Mouse (Mus musculus) cerebral cortex, adult 2 months (tissue): ENCODE data around the gene Clrn1.

Experiments
- WGBS: fragments of 180-500 bp; shearing (Covaris S2); methylation state at CpG from one replicate; pipeline ENCODE4 v1.1.7; 2018; 5-methylcytosine and 5-hydroxymethylcytosine counted together

Gene Clrn1

GRCm38 (mm10) chr3:58884801-58885573 is at the start of gene Clrn1:
TSS of gene Clrn1 (minus strand) at chr3:58885340.
- 46% methylated on average over 20 of the region's 20 CpGs for WGBS

GRCm38 (mm10) chr3:58924027-58924426 is 38.9 kb upstream of the Clrn1 start:
- WGBS, result 56% methylated on average over 7 of the region's 7 CpGs

DNA sequence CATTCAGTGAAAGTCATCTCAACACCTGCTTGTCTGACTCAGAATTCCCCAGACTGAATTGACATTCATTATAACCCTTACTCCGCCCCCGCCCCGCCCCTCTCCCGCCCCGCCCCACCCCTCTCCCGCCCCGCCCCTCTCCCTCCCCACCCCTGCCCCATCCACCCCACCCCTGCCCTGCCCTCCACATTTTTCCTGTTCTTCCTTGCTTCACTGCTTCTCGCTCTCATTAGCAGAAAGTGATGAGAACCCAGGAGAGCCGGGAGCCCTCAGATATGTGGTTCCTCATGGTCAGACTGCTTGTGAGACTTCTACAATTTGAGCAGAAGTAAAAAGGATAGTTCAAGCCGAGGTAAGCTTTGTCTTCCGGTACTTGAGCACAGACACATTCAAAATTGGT is 38.0 kb upstream of the Clrn1 start:
- 61% methylated on average over 9 of the region's 11 CpGs for WGBS

DNA sequence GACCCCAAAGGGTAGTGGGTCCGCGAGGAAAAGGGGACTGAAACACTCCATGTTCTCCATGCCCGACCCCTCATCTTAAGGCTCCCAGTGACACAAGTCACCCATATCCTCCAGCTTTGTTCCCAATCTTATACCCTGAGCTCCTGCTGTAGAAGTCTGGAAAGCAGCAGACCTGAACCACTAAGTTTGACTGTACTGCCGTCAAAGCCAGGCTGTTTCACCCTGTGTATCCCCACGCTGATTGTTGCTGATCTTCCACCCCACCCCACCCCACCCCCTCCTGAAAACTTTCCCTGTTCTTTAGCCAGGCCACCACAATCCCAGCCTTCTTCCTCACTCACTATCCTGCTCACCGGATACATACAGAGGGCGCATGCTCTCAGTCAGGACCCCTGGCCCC is 37.5 kb upstream of the Clrn1 start:
- WGBS, result 80% methylated on average over 7 of the region's 7 CpGs

DNA sequence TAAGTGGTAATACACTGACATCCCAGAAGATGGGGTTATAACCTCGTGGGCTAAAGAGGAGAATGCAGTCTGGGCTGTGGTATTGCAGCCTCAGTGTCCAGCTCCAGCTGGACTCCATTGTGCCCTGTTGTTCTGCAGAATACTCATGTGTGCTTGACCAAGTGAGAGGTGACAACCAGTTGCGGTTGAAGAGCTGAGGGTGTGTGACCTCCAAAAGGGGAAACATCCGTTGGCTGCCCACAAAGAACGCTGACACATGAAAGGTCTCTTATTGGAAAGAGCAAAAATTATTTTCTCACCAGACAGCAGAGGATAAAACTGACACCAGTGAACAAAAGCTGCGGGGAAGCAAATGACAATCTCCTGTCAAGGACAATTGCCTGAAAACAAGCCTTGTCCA is 36.2 kb upstream of the Clrn1 start:
- 80% methylated on average over 5 of the region's 5 CpGs for WGBS

DNA sequence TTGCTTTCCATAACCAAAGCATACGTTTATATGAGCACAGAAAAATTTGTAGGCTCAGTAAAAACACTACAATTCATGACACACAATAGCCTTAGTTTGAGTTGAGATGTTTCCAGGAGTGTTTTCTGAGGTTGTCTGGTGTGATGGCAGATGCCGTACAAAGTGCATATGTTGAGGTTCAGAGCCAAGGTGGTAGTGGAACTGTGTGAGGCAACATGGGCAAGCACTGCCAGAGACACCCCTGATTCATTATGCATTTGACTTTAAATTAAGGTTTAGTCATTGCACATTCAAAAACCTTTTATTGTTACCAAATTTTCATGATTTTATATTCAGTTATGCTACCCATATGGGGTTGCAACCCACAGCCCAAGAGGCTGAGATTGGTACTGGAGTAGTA is 19.5 kb upstream of the Clrn1 start:
- 67% methylated on average over 2 of the region's 2 CpGs for WGBS

DNA sequence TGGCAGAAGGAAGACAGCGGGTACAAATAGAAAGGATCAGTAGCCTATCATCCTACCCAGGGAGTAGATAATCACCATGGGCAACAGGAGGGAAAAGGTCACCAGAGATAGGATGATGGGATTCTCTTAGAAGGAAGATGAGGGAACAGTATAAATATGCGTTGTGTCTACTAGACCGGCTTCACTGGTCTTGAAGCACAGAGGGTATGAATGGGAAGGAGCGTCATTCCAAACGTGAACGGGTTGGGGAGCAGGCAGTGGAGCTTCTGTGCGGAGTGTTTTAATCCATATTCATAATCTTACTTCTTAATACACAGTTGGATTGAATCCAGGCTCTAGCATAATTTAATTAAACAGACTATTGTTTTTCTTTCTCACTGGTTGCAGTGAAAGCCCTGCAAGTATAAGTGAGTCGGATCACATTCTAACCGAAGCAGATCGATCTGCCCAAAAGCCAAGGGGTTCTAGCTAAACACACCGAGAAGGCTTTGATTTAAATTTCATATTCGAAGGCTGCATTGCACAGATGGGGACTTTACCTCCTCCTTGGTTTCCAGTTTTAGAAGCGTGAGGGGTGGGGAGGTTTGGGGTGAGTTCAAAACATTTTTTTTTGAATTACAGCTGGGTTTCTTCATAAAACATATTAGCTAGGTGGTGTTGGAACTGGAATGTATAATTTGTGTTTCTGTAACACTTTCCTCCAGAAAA is 17.1 kb upstream of the Clrn1 start:
- WGBS, result 38% methylated on average over 13 of the region's 13 CpGs

DNA sequence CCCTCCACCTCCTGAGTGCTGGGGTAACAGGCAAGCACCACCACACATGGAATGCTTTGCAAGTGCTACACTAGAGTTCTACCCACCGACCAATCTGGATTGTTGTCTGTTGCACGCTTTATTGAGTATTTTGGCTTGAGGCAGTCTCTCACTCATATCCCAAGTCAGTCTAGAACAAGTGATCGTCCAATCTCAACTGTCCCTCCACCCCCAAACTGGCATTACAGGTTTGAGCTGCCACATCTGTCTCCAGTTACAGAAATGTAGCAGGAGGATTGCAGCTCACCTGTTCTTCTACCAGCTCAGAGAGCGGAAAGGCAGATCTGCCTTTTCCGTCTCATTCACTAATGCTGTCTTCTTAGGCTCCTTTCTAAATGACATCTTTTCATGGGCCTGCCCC is 10.0 kb upstream of the Clrn1 start:
- 86% methylated on average over 5 of the region's 5 CpGs for WGBS

DNA sequence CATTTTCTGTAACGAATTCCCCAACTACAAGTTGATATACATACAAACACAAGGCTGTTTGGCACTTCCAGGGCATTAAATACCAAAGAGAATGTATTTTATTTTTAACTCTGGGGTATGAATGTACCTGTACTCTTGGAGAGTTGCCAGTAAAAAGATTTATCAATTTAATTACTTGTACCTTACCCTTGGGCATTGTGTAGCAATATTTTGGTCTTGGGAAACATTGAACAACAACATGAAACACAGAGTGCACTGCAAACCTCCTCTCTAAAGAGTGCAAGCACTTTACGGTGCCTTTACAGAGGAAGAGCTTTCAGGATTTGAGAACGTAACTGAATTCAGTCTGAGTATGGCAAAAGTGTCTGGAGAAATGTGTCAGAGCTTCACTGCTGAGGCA is 9.4 kb upstream of the Clrn1 start:
- WGBS, result 87% methylated on average over 3 of the region's 3 CpGs

GRCm38 (mm10) chr3:58889670-58890069 is 4.5 kb upstream of the Clrn1 start:
- WGBS, result 77% methylated on average over 3 of the region's 3 CpGs

GRCm38 (mm10) chr3:58888131-58888715 is 3.1 kb upstream of the Clrn1 start:
- 89% methylated on average over 7 of the region's 7 CpGs for WGBS

DNA sequence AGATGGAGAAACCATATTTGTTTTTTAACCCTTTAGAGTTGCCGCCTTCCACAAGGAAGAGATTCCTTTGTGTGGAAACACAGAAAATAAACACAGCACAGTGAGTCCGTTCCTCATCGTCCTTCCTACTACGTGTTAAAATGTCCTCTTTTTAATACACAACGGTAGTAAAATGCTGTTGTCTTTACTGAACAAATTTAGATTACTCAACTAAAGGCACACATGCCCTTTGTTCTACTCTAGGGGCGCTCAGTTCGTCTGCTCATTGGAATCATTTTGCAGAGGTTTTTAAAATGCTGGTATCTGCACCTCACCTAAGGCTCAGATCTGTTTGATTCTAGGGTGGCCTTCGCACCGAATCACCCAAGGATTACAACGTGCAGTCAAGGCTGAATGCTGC is 2.6 kb upstream of the Clrn1 start:
- 90% methylated on average over 10 of the region's 10 CpGs for WGBS

DNA sequence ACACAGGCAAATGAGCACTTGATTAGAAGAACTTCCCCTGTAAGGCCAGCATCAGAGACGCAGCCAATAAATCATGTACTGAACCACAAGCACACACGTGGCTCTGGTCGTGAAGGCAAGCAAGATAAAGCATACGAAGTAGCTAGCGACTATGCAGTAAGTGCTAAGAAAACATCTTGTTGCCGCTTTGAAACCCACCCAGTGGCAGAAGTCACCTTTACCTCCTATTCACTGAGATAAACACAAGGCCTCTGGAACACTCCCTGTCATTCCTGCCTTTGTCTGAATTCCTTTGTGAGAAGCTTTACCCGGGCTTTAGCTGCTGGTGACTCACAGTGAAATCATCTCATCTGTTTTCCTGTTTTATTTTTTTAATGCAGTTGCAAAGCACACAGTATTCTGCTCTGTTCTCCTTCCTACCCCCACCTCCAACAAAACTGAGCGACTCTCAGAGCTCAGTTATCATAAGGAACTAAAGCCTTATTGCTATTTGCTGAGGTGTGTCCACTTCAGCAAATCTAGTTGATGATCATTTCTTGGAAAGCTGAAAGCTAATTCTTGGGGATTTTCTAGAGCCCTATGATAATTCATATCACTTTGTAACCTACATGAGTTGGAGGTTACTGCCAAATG is 2.1 kb downstream of the Clrn1 start:
- 53% methylated on average over 8 of the region's 8 CpGs for WGBS

DNA sequence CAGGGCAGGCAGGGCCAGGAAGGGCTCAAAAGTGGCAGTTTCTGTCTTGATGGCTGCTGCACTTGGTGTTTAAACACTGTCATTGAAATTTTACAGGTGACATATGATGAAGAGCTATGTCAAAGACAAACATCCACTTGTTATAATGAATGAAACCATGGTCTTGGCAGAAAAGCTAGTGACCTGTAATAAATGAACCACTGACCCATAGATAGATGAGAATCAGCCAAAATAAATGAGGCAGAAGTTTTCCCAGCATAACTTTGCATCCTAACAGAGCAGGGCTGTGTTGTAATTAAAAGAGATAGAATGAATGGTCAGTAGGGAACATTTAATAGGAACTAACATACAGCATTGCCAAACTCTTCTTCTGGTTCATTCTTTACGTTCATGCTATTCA is 4.1 kb downstream of the Clrn1 start:
- 70% methylated on average over 1 of the region's 1 CpGs for WGBS

DNA sequence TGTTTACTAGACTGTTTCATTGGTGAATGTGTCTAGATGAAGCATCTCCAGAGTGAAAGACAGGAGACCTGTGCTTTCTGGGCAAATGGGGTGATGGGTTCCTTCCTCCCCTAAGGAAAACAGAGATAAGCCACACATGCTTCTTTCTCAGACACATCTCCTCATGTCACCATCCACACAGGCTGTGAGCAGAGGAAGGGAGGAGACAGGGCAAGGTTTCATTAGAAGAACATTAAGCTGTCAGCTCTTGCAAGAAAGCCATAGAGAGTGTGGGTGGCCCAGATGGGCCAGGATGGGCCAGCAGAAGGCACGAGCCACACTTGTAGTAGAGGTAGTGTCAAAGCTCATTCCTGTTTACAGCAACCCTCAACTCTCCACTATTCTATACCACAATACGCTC is 5.0 kb downstream of the Clrn1 start:
- 74% methylated on average over 2 of the region's 2 CpGs for WGBS

- WGBS, result 75% methylated on average over 2 of the region's 2 CpGs
These were observed 13.3 kb downstream of the Clrn1 start for GRCm38 (mm10) chr3:58871882-58872281.

DNA sequence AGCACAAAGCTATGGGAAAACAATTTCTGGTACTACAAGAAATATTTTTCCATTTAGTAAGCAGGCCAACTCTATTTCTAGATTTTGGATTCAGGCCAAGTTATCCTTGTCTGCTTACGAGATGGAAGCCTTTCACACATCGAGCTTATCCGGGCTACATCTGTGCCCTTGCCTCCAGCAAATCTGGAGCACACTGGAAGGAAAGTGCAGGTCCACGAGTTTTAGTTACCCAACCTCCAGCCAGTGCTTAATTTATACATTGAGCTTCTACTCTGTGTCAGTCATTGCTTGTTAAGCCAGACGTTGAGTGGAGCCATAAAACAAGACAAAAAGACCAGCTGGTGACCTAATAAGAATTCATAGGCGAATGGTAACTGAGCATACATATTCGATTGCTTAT is 19.4 kb downstream of the Clrn1 start:
- 30% methylated on average over 7 of the region's 7 CpGs for WGBS

- WGBS, result 87% methylated on average over 2 of the region's 2 CpGs
These were observed 22.2 kb downstream of the Clrn1 start for GRCm38 (mm10) chr3:58862976-58863375.

DNA sequence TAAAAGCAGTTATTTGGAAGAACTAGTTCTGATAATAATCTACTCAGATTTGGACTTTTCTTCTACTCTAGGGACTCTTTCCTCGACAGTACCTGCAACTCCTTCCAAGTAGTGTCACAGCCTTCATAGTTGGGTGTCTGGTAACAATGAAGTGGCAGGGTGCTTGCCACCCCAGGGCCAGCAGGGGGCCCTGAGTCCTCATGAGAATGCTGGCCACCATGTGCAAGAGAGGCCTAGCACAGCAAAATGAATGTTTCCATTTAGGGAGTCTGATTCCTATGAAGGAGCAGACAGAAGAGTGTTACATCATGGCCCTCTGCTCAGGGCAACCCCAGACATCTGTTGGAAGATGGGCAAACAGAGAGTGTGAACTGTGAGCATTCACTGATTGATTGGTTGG is 41.7 kb downstream of the Clrn1 start:
- 51% methylated on average over 1 of the region's 1 CpGs for WGBS

DNA sequence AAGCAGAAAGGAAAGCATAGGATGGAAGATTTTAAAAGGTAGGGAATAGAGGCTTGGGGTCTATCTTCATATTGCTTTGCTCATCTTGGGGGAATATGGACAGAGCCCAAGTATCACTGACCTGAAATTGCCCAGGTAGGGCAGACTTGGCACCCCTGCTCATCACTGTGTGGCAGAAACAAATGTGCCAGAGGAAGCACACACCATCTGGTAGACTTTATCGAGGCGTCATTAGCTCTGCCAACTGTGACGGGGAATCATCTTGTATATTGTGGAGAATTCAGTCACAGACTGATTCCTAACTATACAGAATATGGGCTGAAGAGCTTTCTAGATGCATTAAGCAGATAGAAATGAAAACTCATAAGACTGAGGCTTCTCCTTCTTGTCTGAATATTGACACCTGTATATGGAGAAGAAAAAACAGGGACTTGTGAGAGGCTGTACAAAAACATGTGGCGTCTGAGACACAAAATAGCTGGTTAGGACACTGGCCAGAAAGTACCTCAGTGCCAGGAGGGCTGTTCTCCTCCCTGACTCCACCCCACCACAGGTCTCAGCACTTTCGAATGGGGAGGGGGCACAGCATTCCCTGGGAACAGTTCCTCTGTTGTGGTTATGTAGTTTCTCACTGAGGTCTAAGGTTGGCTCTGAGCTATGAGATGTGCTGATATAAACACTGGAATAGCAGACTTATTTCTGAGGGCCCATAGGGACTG is 51.5 kb downstream of the Clrn1 start:
- 63% methylated on average over 5 of the region's 5 CpGs for WGBS

DNA sequence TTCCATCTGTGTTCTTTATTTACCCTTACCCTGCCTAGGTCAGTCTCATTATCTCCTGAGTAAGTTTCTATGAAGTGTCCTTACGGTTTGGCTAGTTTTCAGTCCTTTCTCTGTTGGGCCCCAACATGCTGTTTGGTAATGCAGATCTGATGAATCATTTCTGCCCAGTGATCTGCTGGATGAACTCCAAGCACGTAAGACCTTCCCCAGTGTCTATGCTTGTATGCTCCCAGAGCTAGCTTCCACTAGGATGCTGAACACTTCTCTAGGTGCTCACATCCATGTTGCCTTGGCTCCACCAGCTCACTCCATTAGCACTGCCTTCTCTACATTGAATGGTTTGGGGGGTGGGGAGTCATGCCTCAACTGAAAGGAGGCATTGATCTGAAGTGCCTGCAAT is 52.3 kb downstream of the Clrn1 start:
- WGBS, result 75% methylated on average over 2 of the region's 2 CpGs

- WGBS, result 89% methylated on average over 5 of the region's 5 CpGs
These were observed 53.6 kb downstream of the Clrn1 start for GRCm38 (mm10) chr3:58831586-58831985.
